Mouse (Mus musculus): ENCODE data around the gene Ugt1a1.

DNA sequence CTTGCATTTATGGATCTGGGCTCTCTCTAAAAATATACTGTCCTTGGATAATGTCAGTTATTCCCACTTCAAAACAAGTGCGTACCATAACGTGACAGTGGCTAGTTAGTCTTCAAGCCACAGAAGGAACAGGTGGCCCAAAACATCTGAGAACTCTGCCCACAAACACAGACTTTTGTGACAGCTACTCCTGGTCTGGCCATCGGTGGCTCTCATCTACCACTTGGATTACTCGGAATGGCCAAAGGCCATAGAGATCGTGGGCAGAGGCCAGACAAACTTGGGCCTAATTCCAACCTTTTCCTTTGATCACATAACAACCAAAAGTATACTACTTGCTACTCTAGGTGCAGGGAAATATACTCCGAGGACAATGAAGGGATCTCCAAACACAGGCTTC, 56.3 kb downstream of the Ugt1a1 start:
- TF ChIP-seq POLR2A (IDR thresholded peaks at IDR 0.05; ENCODE audit: borderline replicate concordance, control insufficient read depth, low read depth, low read length) (no peak), CTCF (IDR thresholded peaks at IDR 0.05; ENCODE audit: control insufficient read depth, insufficient read depth, low read length) (no peak)
